Mouse (Mus musculus): ENCODE measurements around the gene Insyn1.

Gene Insyn1

GRCm38 (mm10) chr9:58535447-58536134, 47.2 kb downstream of the Insyn1 start:
- DNase-seq, result peak; percentile 58 to 61

- DNase-seq, result peak; percentile 59 to 66
Observed at GRCm38 (mm10) chr9:58537774-58538173, 49.4 kb downstream of the Insyn1 start.

GRCm38 (mm10) chr9:58539886-58540285, 51.5 kb downstream of the Insyn1 start:
- peak; percentile 72 for DNase-seq

GRCm38 (mm10) chr9:58541895-58542338, 53.5 kb downstream of the Insyn1 start:
- DNase-seq, result peak; percentile 32 to 42

- DNase-seq, result no peak
Observed at GRCm38 (mm10) chr9:58544879-58545324, 56.5 kb downstream of the Insyn1 start.

GRCm38 (mm10) chr9:58545428-58545827, 57.0 kb downstream of the Insyn1 start:
- no peak for DNase-seq

- no peak for DNase-seq
Observed at GRCm38 (mm10) chr9:58546630-58547360, 58.4 kb downstream of the Insyn1 start.

- DNase-seq, result no peak
Observed at GRCm38 (mm10) chr9:58548897-58549296, 60.5 kb downstream of the Insyn1 start.

All from B cell, adult 2 months (primary cell).